Mouse (Mus musculus): ENCODE measurements around the gene Hmces.

Hmces gene

GRCm38 (mm10) chr6:87913661-87914325 lies at the start of gene Hmces:
Gene Hmces (plus strand): TSS chr6:87913935.
- peak; percentile 72 to 81 for DNase-seq

DNA sequence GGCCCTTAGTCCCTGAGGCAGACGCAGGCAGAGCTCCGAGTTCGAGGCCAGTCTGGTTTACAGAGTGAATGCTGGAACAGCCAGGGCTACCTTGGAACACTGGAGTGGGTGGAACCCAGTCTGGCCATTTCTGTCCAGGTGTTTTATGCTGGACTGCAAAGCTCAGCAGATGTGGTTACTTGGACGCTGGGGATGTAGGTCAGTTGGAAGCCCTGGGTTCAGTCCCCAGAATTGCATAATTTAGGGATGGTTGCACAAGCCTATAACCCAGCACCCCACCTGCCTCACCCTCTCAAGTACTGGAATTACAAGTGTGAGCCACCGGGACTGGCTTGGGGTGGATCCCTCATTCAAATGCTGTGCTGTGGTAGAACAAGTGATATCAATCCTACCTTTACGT lies 47.5 kb upstream of the Hmces start:
- no peak for DNase-seq

- DNase-seq, result no peak
These were observed 46.5 kb upstream of the Hmces start for GRCm38 (mm10) chr6:87867256-87867655.

DNA sequence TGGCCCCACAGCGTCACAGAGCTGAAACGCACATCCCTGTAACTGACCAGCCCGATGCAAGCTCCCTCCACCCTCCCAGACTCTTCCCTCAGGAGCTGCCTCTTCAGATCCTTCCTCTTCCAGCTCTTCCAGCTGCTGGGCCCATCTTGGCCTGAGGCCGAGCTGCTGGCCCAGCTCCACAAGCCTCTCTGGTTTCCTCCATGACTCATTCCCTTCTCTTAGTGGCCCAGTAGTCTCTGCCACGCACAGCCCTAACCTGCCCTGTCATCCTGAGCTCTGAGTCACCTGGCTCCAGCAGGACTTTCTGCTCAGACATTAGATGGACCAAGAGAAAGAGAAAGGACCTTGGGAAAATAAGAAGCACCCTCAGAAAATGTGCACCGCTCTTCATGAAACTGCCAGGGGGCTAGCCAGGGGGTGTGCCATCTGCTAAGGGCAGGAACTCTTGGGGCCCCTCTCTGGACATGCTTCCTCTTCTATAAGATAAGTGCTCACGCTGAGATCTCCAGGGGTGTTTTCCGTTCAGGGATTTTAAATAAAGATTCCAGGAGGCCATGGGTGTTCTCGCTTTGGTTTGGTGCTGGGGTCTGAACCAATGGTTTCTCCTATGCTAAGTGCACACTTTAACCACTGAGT lies 44.7 kb upstream of the Hmces start:
- DNase-seq, result no peak

GRCm38 (mm10) chr6:87870440-87870839 lies 43.3 kb upstream of the Hmces start:
- no peak for DNase-seq

DNA sequence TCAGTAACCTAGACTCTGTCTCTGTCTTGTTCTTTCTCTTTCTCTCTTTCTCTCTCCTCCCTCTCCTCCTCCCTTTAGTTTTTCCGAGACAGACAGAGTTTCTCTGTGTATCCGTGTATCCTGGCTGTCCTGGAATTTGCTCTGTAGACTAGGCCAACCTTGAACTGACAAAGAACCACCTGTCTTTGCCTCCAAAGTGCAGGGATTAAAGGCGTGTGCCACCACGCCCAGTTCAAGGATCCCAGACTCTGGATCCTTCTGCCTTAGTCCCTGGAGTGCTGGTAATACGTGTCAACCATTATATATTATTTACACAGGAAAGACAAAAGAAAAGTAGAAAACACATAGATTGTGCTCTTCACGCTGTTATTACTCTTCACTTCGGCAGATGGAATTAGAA lies 42.5 kb upstream of the Hmces start:
- no peak for DNase-seq

- DNase-seq, result no peak
These were observed 40.6 kb upstream of the Hmces start for GRCm38 (mm10) chr6:87873104-87873503.

DNA sequence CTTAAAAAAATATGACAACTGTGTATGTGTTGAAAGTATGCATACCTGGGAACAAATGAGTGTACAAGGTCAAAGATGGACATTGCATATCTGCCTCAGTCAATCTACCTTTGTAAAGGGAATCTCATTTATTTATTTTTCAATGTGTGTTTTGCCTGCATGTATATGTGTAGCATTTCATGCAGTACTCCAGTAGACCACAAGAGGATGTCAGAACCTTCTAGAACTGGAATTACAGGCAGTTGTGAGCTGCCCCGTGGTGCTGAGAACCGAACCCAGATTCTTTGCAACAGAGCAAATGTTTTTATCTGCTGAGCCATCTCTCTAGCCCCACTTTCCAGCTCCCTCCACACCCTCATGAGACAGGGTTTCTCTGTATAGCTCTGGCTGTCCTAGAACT lies 39.8 kb upstream of the Hmces start:
- no peak for DNase-seq

DNA sequence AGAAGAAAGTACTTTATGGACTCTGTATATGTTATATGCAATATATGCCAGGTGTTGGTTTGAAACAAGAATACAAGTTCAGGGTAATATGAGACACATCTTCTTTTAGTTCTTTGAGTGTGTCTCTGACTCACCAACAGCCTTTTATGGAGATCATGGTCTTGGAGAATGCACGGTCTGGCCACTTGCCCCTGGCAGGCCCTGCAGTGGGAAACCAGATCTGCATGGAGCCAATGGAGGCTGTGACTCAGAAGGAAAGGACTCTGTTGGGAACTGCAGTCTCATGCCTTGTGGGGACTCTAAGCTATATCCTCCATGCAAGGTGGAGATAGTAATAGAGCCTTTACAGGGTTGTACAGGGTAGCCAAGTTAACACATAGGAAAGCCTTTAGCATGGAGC lies 38.7 kb upstream of the Hmces start:
- DNase-seq, result no peak

DNA sequence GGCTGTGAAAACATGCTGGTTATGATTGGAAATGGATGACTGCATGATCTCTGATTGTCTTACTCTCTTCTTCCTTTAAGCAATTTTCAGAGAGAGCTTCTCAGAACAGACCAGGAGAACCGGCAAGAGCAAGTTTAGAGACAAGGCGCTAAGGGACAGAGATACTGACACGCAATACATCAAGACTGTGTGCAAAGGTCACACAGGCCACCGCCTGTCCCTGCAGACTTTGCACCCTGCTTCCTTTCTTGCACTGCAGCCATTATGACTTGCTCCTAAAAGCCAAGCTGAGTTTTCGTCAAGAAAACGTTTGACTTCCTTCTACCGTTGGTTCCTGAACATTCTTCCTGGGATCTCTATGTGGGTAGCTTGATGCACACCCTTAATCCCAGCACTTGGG lies 38.2 kb upstream of the Hmces start:
- DNase-seq, result no peak

- DNase-seq, result peak; percentile 26 to 35
These were observed 37.6 kb upstream of the Hmces start for GRCm38 (mm10) chr6:87876068-87876643.

- no peak for DNase-seq
These were observed 34.7 kb upstream of the Hmces start for GRCm38 (mm10) chr6:87879010-87879409.

- no peak for DNase-seq
These were observed 34.1 kb upstream of the Hmces start for GRCm38 (mm10) chr6:87879628-87880027.

GRCm38 (mm10) chr6:87882221-87882620 lies 31.5 kb upstream of the Hmces start:
- no peak for DNase-seq

DNA sequence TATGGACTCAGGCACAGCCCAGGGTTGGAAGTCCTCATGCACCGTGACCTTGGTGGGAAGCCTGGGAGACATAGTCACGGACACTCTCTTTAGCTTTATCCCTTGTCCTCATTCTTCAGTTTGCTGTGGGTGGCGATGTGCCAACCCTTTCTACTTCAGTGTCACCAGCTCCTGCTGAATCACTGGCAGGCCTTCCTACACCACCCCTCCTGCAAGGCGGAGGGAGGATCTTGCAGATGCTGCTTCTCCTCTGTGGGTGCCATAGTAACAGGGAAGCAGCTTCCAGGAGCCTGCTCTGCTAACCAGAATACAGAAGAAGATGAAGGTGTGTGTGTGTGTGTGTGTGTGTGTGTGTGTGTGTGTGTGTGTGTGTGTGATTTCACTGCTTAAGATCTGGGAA lies 30.9 kb upstream of the Hmces start:
- DNase-seq, result no peak

- DNase-seq, result no peak
These were observed 27.0 kb upstream of the Hmces start for GRCm38 (mm10) chr6:87886721-87887120.

GRCm38 (mm10) chr6:87887594-87888233 lies 26.0 kb upstream of the Hmces start, which contains the start of gene Copg1:
Gene Copg1 (plus strand): TSS chr6:87887814.
- peak; percentile 100 for DNase-seq

DNA sequence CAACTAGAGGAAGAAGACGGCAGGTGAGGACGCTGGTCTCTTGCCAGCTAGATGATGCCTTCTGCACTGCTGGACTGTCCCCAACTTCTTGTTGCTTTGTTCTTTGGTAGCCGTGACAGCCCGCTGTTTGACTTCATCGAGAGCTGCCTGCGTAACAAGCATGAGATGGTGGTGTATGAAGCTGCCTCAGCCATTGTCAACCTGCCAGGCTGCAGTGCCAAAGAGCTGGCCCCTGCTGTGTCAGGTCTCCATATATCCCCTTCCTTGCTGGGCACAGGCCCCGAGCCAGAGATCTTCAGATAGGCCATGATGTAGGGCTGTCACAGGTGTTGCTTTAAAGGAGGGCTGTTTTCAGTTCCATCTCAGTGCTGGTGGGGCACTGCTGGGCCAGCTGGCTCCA lies 19.8 kb upstream of the Hmces start:
- no peak for DNase-seq

DNA sequence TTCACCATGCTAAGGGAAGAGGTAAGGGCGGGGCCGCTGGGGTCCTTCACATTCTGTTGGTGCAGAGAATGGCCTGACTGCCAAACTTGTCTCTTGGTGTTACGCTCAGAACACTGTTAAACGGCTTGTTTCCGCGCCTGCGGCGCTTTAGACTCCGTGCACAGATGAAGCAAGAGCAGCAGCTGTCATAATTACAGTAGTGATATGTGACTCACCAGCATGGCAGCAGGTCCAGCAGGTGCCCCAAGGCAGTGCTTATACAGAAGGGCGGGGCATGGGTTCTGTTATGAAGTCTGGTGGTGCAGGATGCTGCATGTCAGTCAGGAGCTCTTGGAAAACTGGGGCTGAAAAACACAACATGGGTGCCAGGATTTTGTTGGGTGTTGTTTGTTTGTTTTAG lies 15.7 kb upstream of the Hmces start:
- DNase-seq, result no peak

DNA sequence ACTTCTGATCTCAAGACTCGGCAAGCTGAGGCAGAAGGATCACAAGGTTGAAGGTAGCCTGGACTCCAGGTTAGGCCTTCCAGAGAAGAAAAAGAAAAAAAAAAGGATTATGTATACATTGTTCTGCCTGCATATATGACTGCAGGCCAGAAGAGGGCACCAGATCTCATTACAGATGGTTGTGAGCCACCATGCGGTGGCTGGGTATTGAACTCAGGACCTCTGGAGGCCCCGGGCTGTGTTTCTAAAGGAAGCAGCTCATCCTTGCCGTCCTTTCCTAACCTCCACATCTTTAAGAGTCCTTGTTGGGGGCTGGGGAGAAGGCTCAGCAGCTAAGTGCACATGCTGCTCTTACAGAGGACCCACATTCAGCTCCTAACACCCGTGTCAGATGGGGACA lies 7.1 kb upstream of the Hmces start:
- no peak for DNase-seq

DNA sequence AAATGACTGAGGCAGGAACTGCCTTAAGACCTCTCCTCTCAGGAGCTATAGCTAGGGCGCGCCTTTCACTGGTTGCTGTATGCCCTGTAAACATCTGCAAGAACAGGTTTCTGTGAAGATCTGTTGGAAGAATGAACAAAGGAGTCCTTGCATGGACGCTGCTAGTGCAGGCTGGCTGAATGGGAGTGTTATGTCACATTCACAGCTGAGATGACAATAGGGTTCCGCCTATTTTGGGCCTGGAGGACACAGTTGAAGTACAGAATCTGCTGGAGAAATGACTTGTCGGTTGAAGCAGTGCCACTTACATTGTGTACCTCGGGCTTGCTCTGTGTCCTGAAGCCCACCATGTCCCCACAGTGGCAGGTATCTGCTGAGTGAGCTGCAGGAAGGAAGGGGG lies 4.6 kb upstream of the Hmces start:
- no peak for DNase-seq

- no peak for DNase-seq
These were observed 2.2 kb upstream of the Hmces start for GRCm38 (mm10) chr6:87911559-87911958.

GRCm38 (mm10) chr6:87914326-87915102 lies 779 bp downstream of the Hmces start:
- DNase-seq, result peak; percentile 27 to 40
